Mouse (Mus musculus): Measurements from ENCODE around the gene Hist1h3e. TPM values are rescaled to one million over a fixed set of nuclear protein-coding genes. Genes with fewer than 3 reads are reported as not detected.
"Not testable (repeated sequence)": the region's sequence is repeated elsewhere in the genome, so short reads cannot be mapped to it uniquely, and the experiment has no call there.

Hist1h3e gene
- total RNA-seq, 2 experiments from 2014 or later = 47.8 to 50.0 TPM

GRCm38 (mm10) chr13:23583387-23584068, 21.4 kb upstream of the Hist1h3e start:
- DNase-seq (ENCODE audit: extremely low spot score in 1 of 2, low spot score in 1 of 2) = no peak

GRCm38 (mm10) chr13:23582219-23583056, 20.3 kb upstream of the Hist1h3e start:
- no peak for DNase-seq (ENCODE audit: extremely low spot score in 1 of 2, low spot score in 1 of 2)

GRCm38 (mm10) chr13:23581408-23582218, 19.4 kb upstream of the Hist1h3e start, which contains the start of gene Hist1h4d:
Gene Hist1h4d, plus strand, starts transcription at chr13:23581598.
- peak; percentile 93 to 97 for DNase-seq (ENCODE audit: extremely low spot score in 1 of 2, low spot score in 1 of 2)

DNA sequence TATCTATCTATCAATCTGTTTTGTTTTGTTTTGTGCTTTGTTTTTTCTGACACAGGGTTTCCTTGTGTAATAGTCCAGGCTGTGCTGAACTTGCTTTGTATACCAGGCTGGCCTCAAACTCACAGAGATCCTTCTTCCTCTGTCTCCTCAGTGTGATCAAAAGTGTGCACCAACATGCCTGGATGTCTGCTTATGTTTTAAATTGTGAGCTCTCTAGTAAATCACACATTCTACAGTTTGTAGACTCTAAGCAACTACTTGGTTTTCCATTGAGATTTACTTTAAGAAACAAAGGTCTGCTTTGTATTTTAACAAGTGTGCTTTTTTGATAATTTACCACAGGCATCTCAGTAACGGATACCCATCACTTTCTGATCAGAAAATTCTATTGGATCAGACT, 15.7 kb upstream of the Hist1h3e start:
- DNase-seq (ENCODE audit: extremely low spot score in 1 of 2, low spot score in 1 of 2) = no peak

DNA sequence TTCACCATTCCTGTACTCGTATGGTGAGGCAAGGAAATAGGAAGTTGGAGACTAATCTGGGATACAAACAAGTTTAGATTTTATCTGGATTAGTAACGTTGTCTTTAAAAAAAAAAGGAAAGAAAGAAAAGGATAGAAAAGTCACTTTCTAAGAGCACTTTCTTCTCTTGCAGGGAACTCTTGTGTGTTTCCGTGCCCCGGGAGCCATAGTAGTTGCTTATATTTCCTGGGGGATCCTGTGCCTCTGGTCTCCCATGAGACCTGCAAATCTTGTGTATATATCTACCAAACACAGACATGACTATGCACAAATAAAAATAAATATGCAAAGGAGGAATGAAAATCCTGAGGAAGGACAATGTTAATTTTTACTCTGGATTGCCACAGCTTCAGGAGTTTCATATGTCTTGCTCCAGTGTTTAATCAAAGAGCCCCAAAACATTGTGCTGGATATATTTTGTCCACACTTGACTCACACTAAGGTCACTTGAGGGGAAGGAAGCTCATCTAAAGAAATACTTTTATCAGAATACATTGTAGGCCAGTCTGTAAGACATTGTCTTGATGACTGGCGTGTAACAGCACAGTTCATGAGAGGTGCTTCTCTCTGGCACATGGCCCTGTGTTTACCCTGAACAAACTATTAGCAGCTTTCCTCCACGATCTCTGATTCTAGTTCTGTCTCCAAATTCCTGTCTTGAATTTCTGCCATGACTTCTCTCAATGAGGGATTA, 14.9 kb upstream of the Hist1h3e start:
- DNase-seq (ENCODE audit: extremely low spot score in 1 of 2, low spot score in 1 of 2) = no peak

GRCm38 (mm10) chr13:23576351-23576881, 14.2 kb upstream of the Hist1h3e start:
- DNase-seq (ENCODE audit: extremely low spot score in 1 of 2, low spot score in 1 of 2) = no peak

DNA sequence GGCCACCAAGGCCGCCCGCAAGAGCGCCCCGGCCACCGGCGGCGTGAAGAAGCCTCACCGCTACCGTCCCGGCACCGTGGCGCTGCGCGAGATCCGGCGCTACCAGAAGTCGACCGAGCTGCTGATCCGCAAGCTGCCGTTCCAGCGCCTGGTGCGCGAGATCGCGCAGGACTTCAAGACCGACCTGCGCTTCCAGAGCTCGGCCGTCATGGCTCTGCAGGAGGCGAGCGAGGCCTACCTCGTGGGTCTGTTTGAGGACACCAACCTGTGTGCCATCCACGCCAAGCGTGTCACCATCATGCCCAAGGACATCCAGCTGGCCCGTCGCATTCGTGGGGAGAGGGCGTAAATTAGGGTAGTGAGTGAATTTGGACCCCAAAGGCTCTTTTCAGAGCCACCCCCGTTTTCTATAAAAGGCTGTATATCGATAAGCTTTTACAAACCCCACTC, 13.7 kb upstream of the Hist1h3e start:
- not testable (repeated sequence) for DNase-seq (ENCODE audit: extremely low spot score in 1 of 2, low spot score in 1 of 2)

DNA sequence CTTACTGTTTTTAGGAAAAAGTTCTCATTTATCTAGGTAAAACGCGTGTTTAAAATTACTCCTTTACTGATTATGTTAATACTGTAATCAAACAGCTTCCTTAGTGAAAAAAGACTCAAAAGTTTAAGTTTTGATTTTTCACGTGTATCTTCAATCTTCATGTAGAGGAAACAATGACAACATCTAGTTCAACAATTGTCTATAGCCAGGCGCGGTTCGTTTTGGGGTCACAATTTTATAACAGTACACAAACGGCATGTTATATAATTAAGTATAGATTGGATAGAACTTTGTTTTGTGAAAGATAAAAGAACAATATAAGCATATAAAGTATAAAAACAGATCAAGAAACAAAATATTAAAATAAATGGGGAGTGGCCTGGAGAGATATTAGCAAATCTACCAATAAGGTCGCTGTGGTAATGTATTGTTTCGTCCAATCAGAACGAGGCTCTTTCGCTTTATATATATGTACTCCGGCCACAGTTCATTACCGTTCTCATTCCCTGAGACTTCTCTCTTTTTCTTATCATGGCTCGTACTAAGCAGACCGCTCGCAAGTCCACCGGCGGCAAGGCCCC, 13.2 kb upstream of the Hist1h3e start, which contains the start of gene Hist1h3d:
Gene Hist1h3d, plus strand, starts transcription at position 493 of the 581 bp plus-strand sequence.
- DNase-seq (ENCODE audit: extremely low spot score in 1 of 2, low spot score in 1 of 2) = peak in 1 of 2 experiments; percentile 27

DNA sequence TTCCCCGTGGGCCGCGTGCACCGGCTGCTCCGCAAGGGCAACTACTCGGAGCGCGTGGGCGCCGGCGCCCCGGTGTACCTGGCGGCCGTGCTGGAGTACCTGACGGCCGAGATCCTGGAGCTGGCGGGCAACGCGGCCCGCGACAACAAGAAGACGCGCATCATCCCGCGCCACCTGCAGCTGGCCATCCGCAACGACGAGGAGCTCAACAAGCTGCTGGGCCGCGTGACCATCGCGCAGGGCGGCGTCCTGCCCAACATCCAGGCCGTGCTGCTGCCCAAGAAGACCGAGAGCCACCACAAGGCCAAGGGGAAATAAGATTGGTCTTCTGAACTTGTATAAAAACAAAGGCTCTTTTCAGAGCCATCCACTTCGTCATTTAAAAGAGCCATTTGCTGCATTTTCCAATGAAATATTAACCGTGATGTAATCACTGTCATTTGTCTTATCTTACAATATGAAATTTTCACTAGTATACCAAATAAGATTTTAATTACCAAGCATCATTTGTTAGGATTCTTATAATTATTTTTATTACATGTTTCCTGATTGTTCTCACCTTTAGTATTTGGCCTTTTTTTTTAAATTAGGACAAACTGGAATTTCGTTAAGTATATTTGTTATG, 12.5 kb upstream of the Hist1h3e start:
- not testable (repeated sequence) for DNase-seq (ENCODE audit: extremely low spot score in 1 of 2, low spot score in 1 of 2)

GRCm38 (mm10) chr13:23573898-23574524, 11.8 kb upstream of the Hist1h3e start, which contains the start of the genes Hist1h2bf and Hist1h2ad:
Gene Hist1h2bf, minus strand, starts transcription at chr13:23574196.
Gene Hist1h2ad, plus strand, starts transcription at chr13:23574381.
- DNase-seq (ENCODE audit: extremely low spot score in 1 of 2, low spot score in 1 of 2) = peak; percentile 73 to 75

DNA sequence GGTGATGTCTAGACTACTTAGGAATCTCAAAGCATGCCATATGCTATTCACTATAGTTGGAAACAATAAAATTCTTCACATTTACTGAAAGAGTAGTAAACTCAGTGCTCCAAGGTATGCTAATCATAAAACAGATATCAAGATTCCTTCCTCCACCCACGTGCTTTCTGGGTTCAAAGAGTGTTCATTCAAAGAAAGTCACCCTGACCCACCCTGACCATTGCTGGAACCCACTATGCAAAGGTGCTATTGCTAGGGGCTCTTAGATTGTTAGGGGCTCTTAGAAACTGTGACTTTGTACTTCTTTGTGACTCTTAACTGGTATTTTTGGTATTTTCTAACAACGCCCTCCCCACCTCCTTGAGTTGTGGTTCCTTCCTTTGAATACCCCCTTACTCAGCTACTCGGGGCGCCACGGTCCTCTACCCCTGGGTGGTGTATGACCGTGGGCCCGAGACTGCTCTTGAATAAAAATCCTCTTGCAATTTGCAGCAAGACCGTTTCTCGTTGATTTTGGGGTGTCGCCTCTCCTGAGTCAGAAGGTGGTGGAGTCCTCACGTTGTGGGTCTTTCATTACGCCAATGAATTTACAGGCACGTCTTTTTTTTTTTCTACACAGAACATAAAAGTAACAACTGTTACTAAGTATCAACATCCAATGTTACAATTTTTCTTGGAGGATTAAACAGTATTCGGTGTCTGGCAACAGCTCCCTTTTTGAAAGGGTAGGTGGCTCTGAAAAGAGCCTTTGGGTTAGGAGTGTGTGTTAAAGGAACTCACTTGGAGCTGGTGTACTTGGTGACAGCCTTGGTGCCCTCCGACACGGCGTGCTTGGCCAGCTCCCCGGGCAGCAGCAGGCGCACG, 11.1 kb upstream of the Hist1h3e start:
- DNase-seq (ENCODE audit: extremely low spot score in 1 of 2, low spot score in 1 of 2) = not testable (repeated sequence)

DNA sequence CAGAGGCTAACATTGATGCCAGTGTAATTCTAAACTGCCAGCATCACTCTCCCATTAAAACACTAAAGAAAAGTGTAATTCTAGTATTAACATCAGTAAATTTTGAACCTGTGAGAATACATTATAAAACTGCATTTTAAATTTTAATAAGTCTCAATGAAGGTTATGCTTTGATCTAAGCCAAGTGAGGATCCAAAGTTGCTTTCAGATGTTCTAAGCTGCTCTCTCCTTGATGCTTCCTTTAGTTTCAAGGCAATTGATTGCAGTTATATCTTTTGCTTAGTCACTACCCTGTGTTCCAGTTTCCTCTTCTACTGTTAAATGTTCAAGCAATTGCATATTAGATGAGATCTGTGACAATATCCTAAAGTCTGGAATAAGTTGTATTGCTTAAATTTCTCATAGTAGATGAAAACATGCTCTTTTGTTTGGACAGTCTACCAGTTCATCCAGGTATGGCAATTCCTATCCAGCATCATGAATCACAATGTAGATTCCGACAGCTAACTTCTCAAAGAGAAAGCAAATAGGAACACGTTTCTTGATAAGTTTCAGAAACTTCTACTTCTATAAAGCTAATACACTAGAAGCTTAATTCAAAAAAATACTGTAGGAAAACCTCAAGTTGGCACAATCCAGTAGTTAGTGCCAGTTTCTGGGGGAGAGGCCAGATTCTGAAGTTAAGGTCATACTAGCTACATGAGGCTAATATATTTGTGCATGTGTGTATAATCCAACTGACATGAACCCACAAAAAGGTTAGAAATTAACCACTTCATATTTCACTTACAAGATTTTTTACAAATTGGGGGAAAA, 10.3 kb upstream of the Hist1h3e start:
- DNase-seq (ENCODE audit: extremely low spot score in 1 of 2, low spot score in 1 of 2) = no peak

GRCm38 (mm10) chr13:23571504-23572217, 9.5 kb upstream of the Hist1h3e start:
- not testable (repeated sequence) for DNase-seq (ENCODE audit: extremely low spot score in 1 of 2, low spot score in 1 of 2)

DNA sequence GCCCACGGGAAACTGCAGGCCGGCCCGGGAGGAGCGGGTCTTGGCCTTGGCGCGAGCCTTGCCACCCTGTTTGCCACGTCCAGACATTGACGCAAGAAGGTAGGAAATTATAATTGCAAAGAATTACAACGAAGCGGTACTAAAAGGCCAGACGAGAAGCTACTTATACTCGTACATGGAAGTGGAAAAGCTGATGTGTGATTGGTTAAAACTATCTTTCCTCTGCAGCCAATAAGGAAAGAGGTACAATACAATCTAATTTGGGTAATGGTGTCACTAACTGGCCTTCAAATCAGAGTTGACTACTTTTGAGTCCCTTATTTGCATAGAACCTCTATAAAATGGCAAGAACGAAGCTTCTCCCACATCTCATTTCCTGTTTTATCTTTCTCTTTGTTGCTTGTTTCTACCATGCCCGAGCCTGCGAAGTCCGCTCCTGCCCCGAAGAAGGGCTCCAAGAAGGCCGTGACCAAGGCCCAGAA, 8.9 kb upstream of the Hist1h3e start, which contains the start of the genes Hist1h2ae and Hist1h2bg:
Gene Hist1h2ae, minus strand, starts transcription at position 199 of the 482 bp plus-strand sequence.
Gene Hist1h2bg, plus strand, starts transcription at position 375 of the 482 bp plus-strand sequence.
- peak; percentile 43 to 69 for DNase-seq (ENCODE audit: extremely low spot score in 1 of 2, low spot score in 1 of 2)

- DNase-seq (ENCODE audit: extremely low spot score in 1 of 2, low spot score in 1 of 2) = not testable (repeated sequence)
These were observed 8.3 kb upstream of the Hist1h3e start for GRCm38 (mm10) chr13:23570261-23571021.

Data from layer of hippocampus, postnatal 25 days (tissue).